Mouse (Mus musculus): Measurements from ENCODE around the gene Ralgapa2. TPM values are rescaled to one million over a fixed set of nuclear protein-coding genes. Genes with fewer than 3 reads are reported as not detected.

The Ralgapa2 gene
- polyA plus RNA-seq (2015; fragmentation: Nextera tagmentation; extraction: Ambion mirVana), result 6.5 and 9.7 TPM in 2 replicates

- peak within 1 kb of the TSS; percentile 85 for H3K4me2 ChIP-seq
- peak within 1 kb of the TSS; percentile 96 for H3K9ac ChIP-seq
- ATAC-seq (ENCODE audit: extremely low read depth, insufficient number of reproducible peaks, low FRiP score, low TSS enrichment), result peak; percentile 99
- H3K36me3 ChIP-seq, result no peaks in the 10 kb centered on the region
- no peaks in the 10 kb centered on the region for H3K9me3 ChIP-seq
- no peaks in the 10 kb centered on the region for H3K27me3 ChIP-seq (replicated peaks)
- H3K4me1 ChIP-seq, result peaks cover 23% of the 10 kb centered on the region
- H3K4me3 ChIP-seq, result peak within 1 kb of the TSS; percentile 93
- peak within 1 kb of the TSS; percentile 82 for H3K27ac ChIP-seq (replicated peaks)
- WGBS, result under 1% methylated on average over 47 of the region's 57 CpGs
Observed at GRCm38 (mm10) chr2:146511911-146512580, at the start of gene Ralgapa2. Gene Ralgapa2, minus strand, starts transcription at chr2:146512344.

GRCm38 (mm10) chr2:146561505-146561904 lies 49.4 kb upstream of the Ralgapa2 start:
- no peaks in the 10 kb centered on the region for H3K27me3 ChIP-seq (replicated peaks)
- no peak overlapping the region for H3K4me2 ChIP-seq
- no peak overlapping the region for H3K4me3 ChIP-seq
- no peaks in the 10 kb centered on the region for H3K36me3 ChIP-seq
- H3K27ac ChIP-seq (replicated peaks), result no peak overlapping the region
- no peak overlapping the region for H3K9ac ChIP-seq
- 58% methylated on average over 3 of the region's 3 CpGs for WGBS
- no peaks in the 10 kb centered on the region for H3K9me3 ChIP-seq
- peaks cover 6% of the 10 kb centered on the region for H3K4me1 ChIP-seq
- ATAC-seq (ENCODE audit: extremely low read depth, insufficient number of reproducible peaks, low FRiP score, low TSS enrichment), result no peak

GRCm38 (mm10) chr2:146560633-146561043 lies 48.5 kb upstream of the Ralgapa2 start:
- H3K4me2 ChIP-seq, result no peak overlapping the region
- peaks cover 6% of the 10 kb centered on the region for H3K4me1 ChIP-seq
- no peaks in the 10 kb centered on the region for H3K27me3 ChIP-seq (replicated peaks)
- H3K9ac ChIP-seq, result no peak overlapping the region
- ATAC-seq (ENCODE audit: extremely low read depth, insufficient number of reproducible peaks, low FRiP score, low TSS enrichment), result no peak
- H3K36me3 ChIP-seq, result no peaks in the 10 kb centered on the region
- H3K9me3 ChIP-seq, result no peaks in the 10 kb centered on the region
- H3K27ac ChIP-seq (replicated peaks), result no peak overlapping the region
- no peak overlapping the region for H3K4me3 ChIP-seq
- WGBS, result 67% methylated on average over 4 of the region's 4 CpGs

GRCm38 (mm10) chr2:146556148-146556547 lies 44.0 kb upstream of the Ralgapa2 start:
- Histone ChIP-seq H3K36me3 (no peaks in the 10 kb centered on the region), H3K4me3 (no peak overlapping the region), H3K27ac (replicated peaks) (no peak overlapping the region), H3K27me3 (replicated peaks) (no peaks in the 10 kb centered on the region), H3K9me3 (no peaks in the 10 kb centered on the region), H3K4me1 (peaks cover 12% of the 10 kb centered on the region), H3K9ac (no peak overlapping the region), H3K4me2 (no peak overlapping the region)
- no peak for ATAC-seq (ENCODE audit: extremely low read depth, insufficient number of reproducible peaks, low FRiP score, low TSS enrichment)

- Histone ChIP-seq H3K27me3 (replicated peaks) (no peaks in the 10 kb centered on the region), H3K9ac (no peak overlapping the region), H3K4me3 (no peak overlapping the region), H3K4me1 (peaks cover 12% of the 10 kb centered on the region), H3K9me3 (no peaks in the 10 kb centered on the region), H3K27ac (replicated peaks) (no peak overlapping the region), H3K36me3 (no peaks in the 10 kb centered on the region), H3K4me2 (no peak overlapping the region)
- ATAC-seq (ENCODE audit: extremely low read depth, insufficient number of reproducible peaks, low FRiP score, low TSS enrichment), result no peak
- WGBS, result 59% methylated on average over 5 of the region's 5 CpGs
Observed at GRCm38 (mm10) chr2:146555351-146555750, 43.2 kb upstream of the Ralgapa2 start.

- Histone ChIP-seq H3K36me3 (no peaks in the 10 kb centered on the region), H3K27me3 (replicated peaks) (no peaks in the 10 kb centered on the region), H3K9me3 (no peaks in the 10 kb centered on the region), H3K9ac (no peak overlapping the region), H3K4me2 (no peak overlapping the region), H3K27ac (replicated peaks) (no peak overlapping the region), H3K4me1 (peaks cover 25% of the 10 kb centered on the region), H3K4me3 (no peak overlapping the region)
- no peak for ATAC-seq (ENCODE audit: extremely low read depth, insufficient number of reproducible peaks, low FRiP score, low TSS enrichment)
- WGBS, result 13% methylated on average over 2 of the region's 2 CpGs
Observed at GRCm38 (mm10) chr2:146553701-146554100, 41.6 kb upstream of the Ralgapa2 start.

GRCm38 (mm10) chr2:146551818-146552217 lies 39.7 kb upstream of the Ralgapa2 start:
- ATAC-seq (ENCODE audit: extremely low read depth, insufficient number of reproducible peaks, low FRiP score, low TSS enrichment), result no peak
- Histone ChIP-seq H3K4me3 (no peak overlapping the region), H3K27me3 (replicated peaks) (no peaks in the 10 kb centered on the region), H3K36me3 (no peaks in the 10 kb centered on the region), H3K4me2 (no peak overlapping the region), H3K4me1 (peaks cover 27% of the 10 kb centered on the region), H3K9me3 (no peaks in the 10 kb centered on the region), H3K27ac (replicated peaks) (no peak overlapping the region), H3K9ac (no peak overlapping the region)
- WGBS, result 65% methylated on average over 4 of the region's 4 CpGs

GRCm38 (mm10) chr2:146549111-146549776 lies 37.1 kb upstream of the Ralgapa2 start:
- no peak overlapping the region for H3K9ac ChIP-seq
- H3K9me3 ChIP-seq, result no peaks in the 10 kb centered on the region
- peaks cover 23% of the 10 kb centered on the region for H3K4me1 ChIP-seq
- no peaks in the 10 kb centered on the region for H3K27me3 ChIP-seq (replicated peaks)
- no peaks in the 10 kb centered on the region for H3K36me3 ChIP-seq
- H3K4me2 ChIP-seq, result 0 out of 2 replicates have a peak overlapping the region, but pooled peaks have one; percentile 2
- 19% methylated on average over 6 of the region's 6 CpGs for WGBS
- no peak overlapping the region for H3K4me3 ChIP-seq
- peak overlapping the region; percentile 59 for H3K27ac ChIP-seq (replicated peaks)
- ATAC-seq (ENCODE audit: extremely low read depth, insufficient number of reproducible peaks, low FRiP score, low TSS enrichment), result no peak; the same call in 1 of the 2 replicates

- 73% methylated on average over 1 of the region's 1 CpGs for WGBS
- Histone ChIP-seq H3K4me2 (no peak overlapping the region), H3K27ac (replicated peaks) (no peak overlapping the region), H3K9ac (no peak overlapping the region), H3K27me3 (replicated peaks) (no peaks in the 10 kb centered on the region), H3K9me3 (peaks cover 13% of the 10 kb centered on the region; the same call in 1 of the 2 replicates), H3K36me3 (no peaks in the 10 kb centered on the region), H3K4me3 (no peak overlapping the region), H3K4me1 (peaks cover 8% of the 10 kb centered on the region; the same call in 1 of the 2 replicates)
- no peak for ATAC-seq (ENCODE audit: extremely low read depth, insufficient number of reproducible peaks, low FRiP score, low TSS enrichment)
Observed at GRCm38 (mm10) chr2:146544155-146544814, 32.1 kb upstream of the Ralgapa2 start.

- H3K9me3 ChIP-seq, result no peaks in the 10 kb centered on the region
- H3K4me1 ChIP-seq, result peaks cover 28% of the 10 kb centered on the region
- no peak overlapping the region for H3K4me3 ChIP-seq
- peak overlapping the region; percentile 6; the same call in 1 of the 2 replicates for H3K4me2 ChIP-seq
- H3K36me3 ChIP-seq, result no peaks in the 10 kb centered on the region
- 24% methylated on average over 8 of the region's 8 CpGs for WGBS
- no peak for ATAC-seq (ENCODE audit: extremely low read depth, insufficient number of reproducible peaks, low FRiP score, low TSS enrichment)
- H3K27ac ChIP-seq (replicated peaks), result peak overlapping the region; percentile 53; the same call in 1 of the 2 replicates
- no peak overlapping the region for H3K9ac ChIP-seq
- H3K27me3 ChIP-seq (replicated peaks), result no peaks in the 10 kb centered on the region
Observed at GRCm38 (mm10) chr2:146533118-146533949, 21.2 kb upstream of the Ralgapa2 start.

- no peaks in the 10 kb centered on the region for H3K9me3 ChIP-seq
- no peak overlapping the region for H3K4me2 ChIP-seq
- no peaks in the 10 kb centered on the region for H3K36me3 ChIP-seq
- H3K9ac ChIP-seq, result no peak overlapping the region
- H3K4me1 ChIP-seq, result peaks cover 22% of the 10 kb centered on the region
- H3K27me3 ChIP-seq (replicated peaks), result no peaks in the 10 kb centered on the region
- WGBS, result 84% methylated on average over 3 of the region's 3 CpGs
- peak overlapping the region; percentile 53 for H3K27ac ChIP-seq (replicated peaks)
- no peak overlapping the region for H3K4me3 ChIP-seq
- ATAC-seq (ENCODE audit: extremely low read depth, insufficient number of reproducible peaks, low FRiP score, low TSS enrichment), result no peak
Observed at GRCm38 (mm10) chr2:146532493-146532892, 20.3 kb upstream of the Ralgapa2 start.
